Mouse (Mus musculus) MEL (cell line): ENCODE measurements around the gene Gm10842.
"Not testable (repeated sequence)": the region's sequence is repeated elsewhere in the genome, so short reads cannot be mapped to it uniquely, and the experiment has no call there.

Source experiments
- CTCF ChIP-seq, 3 experiments: IDR thresholded peaks in 2 of 3; conservative IDR thresholded peaks in 1 of 3; 2 replicates each; pipeline ENCODE4 v1.5.1; 2011 to 2012; ENCODE audit warnings: low read length in 3 of 3, low read depth in 2 of 3, mild to moderate bottlenecking in 2 of 3, improper control_type of control experiment in 1 of 3, inconsistent platforms in 1 of 3, mixed read lengths in 1 of 3, moderate library complexity in 1 of 3; ENCODE audit not compliant: control insufficient read depth in 1 of 3, insufficient read depth in 1 of 3, poor library complexity in 1 of 3, severe bottlenecking in 1 of 3
- EP300 ChIP-seq, 2 experiments: IDR thresholded peaks; 2 replicates each; pipeline ENCODE4 v1.6.1; 2011; ENCODE audit warnings: improper control_type of control experiment in 2 of 2, low read length in 2 of 2, low read depth in 1 of 2, mild to moderate bottlenecking in 1 of 2
- JUND ChIP-seq: IDR thresholded peaks from 2 replicates; pipeline ENCODE4 v1.6.1; 2011; ENCODE audit warnings: low read depth, mild to moderate bottlenecking, improper control_type of control experiment, low read length
- SMC3 ChIP-seq: IDR thresholded peaks from 2 replicates; pipeline ENCODE4 v1.6.1; 2011; ENCODE audit warnings: low read depth, low read length, improper control_type of control experiment
- ZC3H11A ChIP-seq: IDR thresholded peaks from 2 replicates; pipeline ENCODE4 v1.6.1; 2012; ENCODE audit warnings: low read depth, mild to moderate bottlenecking, inconsistent platforms, low read length, improper control_type of control experiment

DNA sequence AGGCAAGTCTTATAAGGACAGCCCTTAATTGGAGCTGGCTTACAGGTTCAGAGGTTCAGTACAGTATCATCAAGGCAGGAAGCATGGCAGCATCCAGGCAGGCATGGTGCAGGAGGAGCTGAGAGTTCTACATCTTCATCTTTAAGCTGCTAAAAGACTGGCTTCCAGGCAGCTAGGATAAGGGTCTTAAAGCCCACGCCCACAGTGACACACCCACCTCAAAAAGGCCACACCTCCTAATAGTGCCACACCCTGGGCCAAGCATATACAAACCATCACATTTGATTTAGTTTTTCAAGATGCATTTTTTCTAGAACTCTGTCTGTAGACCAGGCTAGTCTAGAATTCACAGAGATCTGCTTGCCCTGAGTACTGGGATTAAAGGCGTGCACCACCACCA, 9.4 kb upstream of the Gm10842 start:
- not testable (repeated sequence) for TF ChIP-seq CTCF (IDR thresholded peaks at IDR 0.05 in 2 of 3, conservative IDR thresholded peaks at IDR 0.05 in 1 of 3; ENCODE audit: control insufficient read depth in 1 of 3, insufficient read depth in 1 of 3, low read depth in 2 of 3, low read length in 3 of 3, poor library complexity in 1 of 3, severe bottlenecking in 1 of 3); SMC3; JUND; EP300 (IDR thresholded peaks at IDR 0.05; ENCODE audit: low read depth in 1 of 2, low read length in 2 of 2); ZC3H11A
